Mouse (Mus musculus) E14TG2a.4 (cell line): ENCODE results near the gene Gm10639.
"Not testable (repeated sequence)": the region's sequence is repeated elsewhere in the genome, so short reads cannot be mapped to it uniquely, and the experiment has no call there.

Experiments
- H3K27me3 ChIP-seq: 2 replicates; pipeline ENCODE4 v1.6.1; 2014; ENCODE audit warnings: low read length, control low read depth; ENCODE audit not compliant: insufficient read depth
- H3K36me3 ChIP-seq: 2 replicates; pipeline ENCODE4 v1.6.1; 2014; ENCODE audit warnings: low read length, control low read depth; ENCODE audit not compliant: insufficient read depth
- H3K4me1 ChIP-seq: replicated peaks from 2 replicates; pipeline ENCODE4 v1.6.1; 2014; ENCODE audit warnings: low read depth, low read length, control low read depth
- H3K4me3 ChIP-seq: replicated peaks from 2 replicates; pipeline ENCODE4 v1.5.1; 2014; ENCODE audit warnings: mild to moderate bottlenecking, low read length
- H3K9me3 ChIP-seq: 2 replicates; pipeline ENCODE4 v1.6.1; 2014; ENCODE audit warnings: low read length, control low read depth
- CTCF ChIP-seq: conservative IDR thresholded peaks from 2 replicates; pipeline ENCODE4 v1.5.1; 2014; ENCODE audit warnings: low read length
- NANOG ChIP-seq: IDR thresholded peaks from 2 replicates; pipeline ENCODE4 v1.6.1; 2014; ENCODE audit warnings: borderline replicate concordance, low read length, mixed read lengths
- POU5F1 ChIP-seq: IDR thresholded peaks from 2 replicates; pipeline ENCODE4 v1.6.1; 2014; ENCODE audit warnings: low read length, borderline replicate concordance

The Gm10639 gene

GRCm38 (mm10) chr9:78298232-78298631, 8.5 kb downstream of the Gm10639 start:
- TF ChIP-seq POU5F1 (no peak), CTCF (no peak), NANOG (no peak)
- H3K27me3 ChIP-seq: no peaks in the 10 kb centered on the region
- H3K36me3 ChIP-seq: no peaks in the 10 kb centered on the region
- H3K4me1 ChIP-seq: peaks cover 2% of the 10 kb centered on the region; the same call in 1 of the 2 replicates
- H3K4me3 ChIP-seq: no peak overlapping the region
- no peaks in the 10 kb centered on the region for H3K9me3 ChIP-seq

- not testable (repeated sequence) for H3K27me3 ChIP-seq, H3K4me3 ChIP-seq, H3K36me3 ChIP-seq, H3K4me1 ChIP-seq, H3K9me3 ChIP-seq
Measured at GRCm38 (mm10) chr9:78299143-78299542, 9.4 kb downstream of the Gm10639 start.

- H3K36me3 ChIP-seq, H3K9me3 ChIP-seq, H3K27me3 ChIP-seq, H3K4me1 ChIP-seq, H3K4me3 ChIP-seq: not testable (repeated sequence)
Measured at GRCm38 (mm10) chr9:78308122-78308521, 18.4 kb downstream of the Gm10639 start.

GRCm38 (mm10) chr9:78314696-78315095, 25.0 kb downstream of the Gm10639 start, which contains the start of gene Omt2a:
Gene Omt2a (minus strand): TSS chr9:78314796.
- no peaks in the 10 kb centered on the region for H3K4me1 ChIP-seq

GRCm38 (mm10) chr9:78319499-78319898, 29.8 kb downstream of the Gm10639 start:
- no peak overlapping the region for H3K4me3 ChIP-seq
- H3K4me1 ChIP-seq: peaks cover 11% of the 10 kb centered on the region; the same call in 1 of the 2 replicates
- no peaks in the 10 kb centered on the region for H3K27me3 ChIP-seq
- TF ChIP-seq NANOG (no peak), CTCF (peak; percentile 88)
- H3K9me3 ChIP-seq: no peaks in the 10 kb centered on the region
- H3K36me3 ChIP-seq: no peaks in the 10 kb centered on the region

More at GRCm38 (mm10) chr9:78314696-78315095, 25.0 kb downstream of the Gm10639 start, which contains the start of gene Omt2a:
- H3K36me3 ChIP-seq: no peaks in the 10 kb centered on the region
- no peaks in the 10 kb centered on the region for H3K9me3 ChIP-seq
- 0 out of 2 replicates have a peak, but pooled peaks cover 3% of the 10 kb centered on the region for H3K27me3 ChIP-seq
- H3K4me3 ChIP-seq: no peak within 1 kb of the TSS
- no peak for TF ChIP-seq CTCF
- TF ChIP-seq POU5F1: no peak
- TF ChIP-seq NANOG: no peak

GRCm38 (mm10) chr9:78327289-78327688, 37.6 kb downstream of the Gm10639 start, which contains the start of gene Omt2b:
Gene Omt2b (plus strand): TSS chr9:78327589.
- not testable (repeated sequence) for H3K36me3 ChIP-seq, H3K9me3 ChIP-seq, H3K27me3 ChIP-seq, H3K4me1 ChIP-seq, H3K4me3 ChIP-seq

- H3K4me1 ChIP-seq, H3K4me3 ChIP-seq, H3K36me3 ChIP-seq, H3K27me3 ChIP-seq, H3K9me3 ChIP-seq: not testable (repeated sequence)
Measured at GRCm38 (mm10) chr9:78337050-78337449, 47.3 kb downstream of the Gm10639 start.

- not testable (repeated sequence) for H3K27me3 ChIP-seq, H3K4me3 ChIP-seq, H3K9me3 ChIP-seq, H3K36me3 ChIP-seq
- peak; percentile 76 for TF ChIP-seq CTCF
- peaks cover 11% of the 10 kb centered on the region; the same call in 1 of the 2 replicates for H3K4me1 ChIP-seq
Measured at GRCm38 (mm10) chr9:78340324-78340723, 50.6 kb downstream of the Gm10639 start.

- not testable (repeated sequence) for H3K27me3 ChIP-seq, H3K36me3 ChIP-seq, H3K9me3 ChIP-seq
Measured at GRCm38 (mm10) chr9:78342494-78342893, 52.8 kb downstream of the Gm10639 start.

GRCm38 (mm10) chr9:78343055-78343454, 53.3 kb downstream of the Gm10639 start:
- H3K4me1 ChIP-seq: peaks cover 11% of the 10 kb centered on the region; the same call in 1 of the 2 replicates
- not testable (repeated sequence) for H3K36me3 ChIP-seq, H3K4me3 ChIP-seq, H3K9me3 ChIP-seq
- H3K27me3 ChIP-seq: peaks cover 10% of the 10 kb centered on the region; the same call in 1 of the 2 replicates

More at GRCm38 (mm10) chr9:78342494-78342893, 52.8 kb downstream of the Gm10639 start:
- H3K4me1 ChIP-seq: peaks cover 11% of the 10 kb centered on the region; the same call in 1 of the 2 replicates
- H3K4me3 ChIP-seq: not testable (repeated sequence)

- Histone ChIP-seq H3K27me3 (peaks cover 19% of the 10 kb centered on the region; the same call in 1 of the 2 replicates), H3K4me1 (peaks cover 19% of the 10 kb centered on the region)
- not testable (repeated sequence) for H3K4me3 ChIP-seq, H3K9me3 ChIP-seq, H3K36me3 ChIP-seq
Measured at GRCm38 (mm10) chr9:78345235-78345634, 55.5 kb downstream of the Gm10639 start.
